Mouse (Mus musculus) right cerebral cortex, adult 18-20 months (tissue): ENCODE measurements around the gene Srgap2.

ENCODE experiments used
- DNase-seq: peaks from one replicate; pipeline ENCODE4 v3.0.0; 2022; ENCODE audit warnings: mixed read lengths

Srgap2 gene

DNA sequence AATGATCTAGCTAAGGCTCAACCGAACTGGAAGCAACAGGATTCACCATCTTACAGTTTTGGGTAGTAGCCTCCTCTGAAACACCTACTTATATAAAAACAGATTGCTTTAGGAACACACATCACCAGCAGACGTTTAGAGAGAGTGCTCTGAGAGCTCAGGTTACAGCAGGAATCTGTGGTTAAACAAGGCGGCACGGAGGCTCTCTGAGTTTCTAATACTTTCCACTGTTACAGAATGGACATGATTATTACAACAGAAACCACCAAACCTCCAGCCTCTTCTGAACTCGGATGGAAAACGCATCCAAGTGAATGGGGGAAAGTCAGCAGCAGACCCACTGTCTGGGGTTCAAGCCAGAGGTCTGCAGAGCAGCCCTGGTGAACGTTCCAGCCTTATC is 291.1 kb downstream of the Srgap2 start:
- no peak for DNase-seq
